Mouse (Mus musculus): ENCODE results near the gene Gm4884. TPM values are rescaled to one million over a fixed set of nuclear protein-coding genes. Genes with fewer than 3 reads are reported as not detected.
"Not testable (repeated sequence)": the region's sequence is repeated elsewhere in the genome, so short reads cannot be mapped to it uniquely, and the experiment has no call there.

Gene Gm4884
- polyA plus RNA-seq (2015; fragmentation: Nextera tagmentation; extraction: Ambion mirVana) = not detected in 2 replicates

- not testable (repeated sequence) for H3K9me3 ChIP-seq; ATAC-seq (ENCODE audit: low FRiP score, low read depth); H3K4me2 ChIP-seq (replicated peaks); H3K27me3 ChIP-seq; H3K9ac ChIP-seq; H3K4me3 ChIP-seq; H3K27ac ChIP-seq; H3K4me1 ChIP-seq; H3K36me3 ChIP-seq
- WGBS = 83% methylated on average over 1 of the region's 1 CpGs
Measured at GRCm38 (mm10) chr7:41032419-41032818, at the start of gene Gm4884. TSS of gene Gm4884 (plus strand) at chr7:41032719.

GRCm38 (mm10) chr7:40987243-40987642 is 45.3 kb upstream of the Gm4884 start, which contains the start of gene 4930433I11Rik:
TSS of gene 4930433I11Rik (plus strand) at chr7:40987543.
- no peak for ATAC-seq (ENCODE audit: low FRiP score, low read depth)
- no peak within 1 kb of the TSS for H3K4me3 ChIP-seq
- no peaks in the 10 kb centered on the region for H3K9me3 ChIP-seq
- H3K4me2 ChIP-seq (replicated peaks) = no peak within 1 kb of the TSS
- no peak within 1 kb of the TSS for H3K27ac ChIP-seq
- WGBS = 86% methylated on average over 1 of the region's 1 CpGs
- H3K9ac ChIP-seq = no peak within 1 kb of the TSS
- no peaks in the 10 kb centered on the region for H3K27me3 ChIP-seq
- no peaks in the 10 kb centered on the region for H3K4me1 ChIP-seq
- H3K36me3 ChIP-seq = no peaks in the 10 kb centered on the region

- H3K4me3 ChIP-seq; H3K4me2 ChIP-seq (replicated peaks); H3K4me1 ChIP-seq; H3K9ac ChIP-seq; H3K27ac ChIP-seq; ATAC-seq (ENCODE audit: low FRiP score, low read depth); H3K27me3 ChIP-seq; H3K36me3 ChIP-seq: not testable (repeated sequence)
- H3K9me3 ChIP-seq = peaks cover 21% of the 10 kb centered on the region
- 70% methylated on average over 3 of the region's 3 CpGs for WGBS
Measured at GRCm38 (mm10) chr7:41044058-41044457, 11.5 kb downstream of the Gm4884 start.

Other genes with a start within 250 kb of the Gm4884 start
- gene Vstm2b, start 134.4 kb upstream of the Gm4884 start, polyA plus RNA-seq (2015; fragmentation: Nextera tagmentation; extraction: Ambion mirVana) = 7.6 and 8.2 TPM in 2 replicates
- gene 4930433I11Rik, start 45.2 kb upstream of the Gm4884 start, polyA plus RNA-seq (2015; fragmentation: Nextera tagmentation; extraction: Ambion mirVana) = not detected in 2 replicates
- gene Gm5592, start 121.1 kb downstream of the Gm4884 start, polyA plus RNA-seq (2015; fragmentation: Nextera tagmentation; extraction: Ambion mirVana) = not detected in 2 replicates

Measured in limb, embryonic 13.5 days (tissue).